Mouse (Mus musculus) erythroblast, embryonic 14.5 days (primary cell): Measurements from ENCODE around the gene Kcne1. TPM values are rescaled to one million over a fixed set of nuclear protein-coding genes. Genes with fewer than 3 reads are reported as not detected.
A peak's percentile ranks its signal among the peaks of the same experiment; 100 is the strongest.

Experiments used
- H3K27me3 ChIP-seq: 2 replicates; pipeline ENCODE4 v1.6.1; 2012; ENCODE audit warnings: inconsistent platforms; ENCODE audit not compliant: control insufficient read depth
- H3K36me3 ChIP-seq: 2 replicates; pipeline ENCODE4 v1.6.1; 2012; ENCODE audit warnings: mild to moderate bottlenecking, inconsistent platforms; ENCODE audit not compliant: control insufficient read depth
- H3K4me1 ChIP-seq: 2 replicates; pipeline ENCODE4 v1.6.1; 2012; ENCODE audit warnings: inconsistent platforms; ENCODE audit not compliant: control insufficient read depth
- H3K4me3 ChIP-seq: replicated peaks from 2 replicates; pipeline ENCODE3; 2012; ENCODE audit warnings: moderate library complexity, mild to moderate bottlenecking, inconsistent platforms
- H3K9me3 ChIP-seq: 2 replicates; pipeline ENCODE4 v1.6.1; 2012; ENCODE audit warnings: low read length, inconsistent platforms, mixed read lengths; ENCODE audit not compliant: control insufficient read depth
- GATA1 ChIP-seq: IDR thresholded peaks from 2 replicates; pipeline ENCODE4 v1.6.1; 2012; ENCODE audit warnings: low read length, inconsistent platforms, mixed read lengths
- TAL1 ChIP-seq: IDR thresholded peaks from 3 replicates; pipeline ENCODE4 v1.6.1; 2012; ENCODE audit warnings: low read length, inconsistent platforms, mixed read lengths
- polyA plus RNA-seq: library from polyadenylated mRNA; stranded (reverse); fragments of >175 nt; gene quantifications from 2 replicates; pipeline ENCODE4 v1.2.3, GENCODE M21; 2012

Kcne1 gene
- polyA plus RNA-seq, 1 experiment = not detected

DNA sequence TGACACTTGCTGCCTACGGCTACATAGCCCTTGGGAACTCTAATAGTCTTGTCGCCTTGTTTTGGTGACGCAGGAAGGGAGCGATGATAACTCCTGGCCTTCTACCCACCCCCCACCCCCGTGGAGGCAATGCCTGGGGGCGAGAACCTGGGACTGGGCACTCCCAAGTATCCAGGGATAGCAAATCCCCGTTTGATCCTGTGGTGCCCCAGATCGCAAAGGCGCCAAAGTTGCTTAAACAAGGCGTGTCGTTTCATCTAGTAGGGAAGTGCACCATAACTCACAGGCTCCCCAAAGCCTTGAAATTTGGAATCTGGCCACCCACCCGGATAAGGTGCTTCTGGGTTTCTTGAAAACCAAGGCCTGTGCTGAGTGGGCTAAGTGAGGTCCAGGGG lies 57.9 kb downstream of the Kcne1 start:
- no peaks in the 10 kb centered on the region for H3K9me3 ChIP-seq
- peaks cover 3% of the 10 kb centered on the region for H3K27me3 ChIP-seq
- peaks cover 10% of the 10 kb centered on the region for H3K36me3 ChIP-seq
- H3K4me3 ChIP-seq = peak overlapping the region; percentile 76
- TF ChIP-seq TAL1 (no peak), GATA1 (no peak)
- peaks cover 37% of the 10 kb centered on the region for H3K4me1 ChIP-seq

DNA sequence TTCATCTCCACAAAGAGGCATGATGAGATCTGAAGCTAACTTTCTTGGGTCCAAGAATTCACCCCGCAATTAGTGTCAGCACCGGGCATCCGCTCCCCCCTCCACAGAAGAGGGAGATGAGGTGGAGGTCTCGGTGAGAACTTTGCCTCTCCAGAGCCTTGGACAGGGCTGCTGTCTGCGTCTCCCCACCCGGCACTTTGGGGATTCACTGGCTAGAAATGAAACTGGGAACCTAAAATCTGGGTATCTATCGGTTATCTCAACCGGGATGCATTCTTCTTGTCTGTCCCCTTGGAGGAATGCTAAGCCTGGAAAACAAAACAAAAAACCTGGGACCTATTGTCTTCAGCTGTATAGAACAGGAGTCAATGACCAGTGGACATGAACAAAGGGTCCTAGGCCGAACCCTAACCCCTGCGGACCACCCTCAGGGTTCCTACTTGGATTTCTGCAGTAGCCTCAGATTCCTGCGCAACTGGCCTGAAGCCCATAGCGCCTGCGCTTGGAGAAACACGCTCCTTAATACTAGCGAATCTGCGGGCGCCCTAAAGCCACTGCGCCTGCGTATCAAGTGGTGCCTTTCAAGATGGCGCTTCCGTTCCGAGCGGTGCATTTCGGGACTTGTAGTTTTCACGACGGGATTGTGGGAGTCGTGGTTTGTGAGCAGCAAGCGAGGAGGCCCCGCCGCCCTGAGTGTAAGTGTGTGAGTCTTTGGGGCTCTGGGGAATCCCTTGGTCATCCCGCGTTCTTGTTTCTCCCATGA lies 58.4 kb downstream of the Kcne1 start, which contains the start of gene Smim11:
Gene Smim11, plus strand, starts transcription at position 638 of the 763 bp plus-strand sequence.
- Histone ChIP-seq H3K36me3 (peaks cover 4% of the 10 kb centered on the region), H3K9me3 (no peaks in the 10 kb centered on the region), H3K27me3 (peaks cover 3% of the 10 kb centered on the region), H3K4me1 (peaks cover 37% of the 10 kb centered on the region), H3K4me3 (peak within 1 kb of the TSS; percentile 76)
- TF ChIP-seq GATA1 (peak; percentile 84), TAL1 (no peak)

Other genes with a start within 250 kb of the Kcne1 start
- not detected in 2 replicates for gene Kcne2, start 67.1 kb downstream of the Kcne1 start, polyA plus RNA-seq
- 0.94 and 1.2 TPM in 2 replicates for gene Smim11, start 58.2 kb downstream of the Kcne1 start, polyA plus RNA-seq
- gene Fam243, start 38.0 kb downstream of the Kcne1 start, polyA plus RNA-seq = not detected in 2 replicates
- gene Rcan1, start 111.4 kb upstream of the Kcne1 start, polyA plus RNA-seq = 1.4 and 1.7 TPM in 2 replicates
- not detected in 2 replicates for gene Clic6, start 126.3 kb upstream of the Kcne1 start, polyA plus RNA-seq